Mouse (Mus musculus) spleen, adult 18-20 months (tissue): ENCODE measurements at regions not wholly inside any gene's neighbourhood (a gene's known extent, or its start where the extent isn't known, plus 50 kb on each side); places are given as distances from the start of the nearest gene placed in this dataset.

Experiments
- DNase-seq, 2 experiments: peaks; one replicate each; pipeline ENCODE4 v3.0.0; 2022; ENCODE audit warnings: mixed read lengths in 2 of 2

DNA sequence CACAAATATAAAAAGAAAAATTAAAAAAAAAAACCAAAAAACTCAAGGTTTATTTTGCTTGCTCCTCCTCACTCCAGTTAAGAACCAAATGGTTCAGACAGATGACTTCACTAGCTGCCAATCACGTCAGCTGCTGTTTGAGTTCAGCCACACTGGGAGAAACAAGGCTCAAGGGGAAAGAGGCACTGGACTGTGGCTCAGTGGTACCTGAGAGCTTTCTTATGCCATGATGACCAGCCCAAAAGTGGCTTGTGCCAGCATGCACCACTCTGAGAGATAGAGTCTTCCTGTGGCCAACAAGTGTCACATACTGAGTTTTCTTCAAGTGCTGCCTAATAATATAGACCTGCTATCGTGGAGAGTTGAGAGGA is 198.0 kb upstream of the Tprg start:
- no peak for DNase-seq

DNA sequence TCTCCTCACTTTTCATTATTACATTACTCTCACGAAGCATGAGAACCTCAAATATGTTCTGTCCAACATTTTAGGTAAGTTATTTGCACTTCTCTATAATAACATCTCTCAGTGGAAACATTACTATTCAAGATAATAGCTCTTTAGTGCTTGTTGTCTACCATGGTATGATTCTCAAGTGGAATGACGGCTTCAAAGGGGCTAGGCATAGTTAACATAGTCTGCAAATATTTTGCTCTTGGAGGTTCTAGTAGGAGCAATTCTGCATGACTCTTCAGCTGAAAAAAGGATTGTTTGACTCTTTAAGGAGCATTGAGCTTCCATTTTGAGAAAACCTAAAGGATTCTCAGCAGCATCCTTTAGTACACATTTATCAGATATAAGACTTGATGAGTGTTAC is 182.5 kb upstream of the Tprg start:
- no peak for DNase-seq

DNA sequence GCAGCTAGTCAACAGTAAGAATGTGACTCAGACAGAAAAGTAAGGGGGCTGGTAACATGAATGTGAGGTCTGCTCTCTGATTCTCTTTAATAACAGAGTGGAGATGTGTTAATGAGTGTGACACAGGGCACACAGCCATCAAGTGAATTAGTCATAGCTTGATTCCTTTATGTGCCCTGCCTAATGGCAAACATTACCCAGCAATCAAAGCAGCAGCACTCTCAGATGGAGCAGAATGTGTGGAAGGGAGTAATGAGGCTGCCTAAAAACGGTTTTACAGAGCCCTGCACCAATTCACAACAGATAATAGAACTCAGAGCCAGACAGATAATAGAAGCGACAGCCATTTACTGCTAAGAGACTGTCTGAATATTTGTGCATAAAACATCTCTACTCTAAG is 182.0 kb upstream of the Tprg start:
- DNase-seq, result no peak

DNA sequence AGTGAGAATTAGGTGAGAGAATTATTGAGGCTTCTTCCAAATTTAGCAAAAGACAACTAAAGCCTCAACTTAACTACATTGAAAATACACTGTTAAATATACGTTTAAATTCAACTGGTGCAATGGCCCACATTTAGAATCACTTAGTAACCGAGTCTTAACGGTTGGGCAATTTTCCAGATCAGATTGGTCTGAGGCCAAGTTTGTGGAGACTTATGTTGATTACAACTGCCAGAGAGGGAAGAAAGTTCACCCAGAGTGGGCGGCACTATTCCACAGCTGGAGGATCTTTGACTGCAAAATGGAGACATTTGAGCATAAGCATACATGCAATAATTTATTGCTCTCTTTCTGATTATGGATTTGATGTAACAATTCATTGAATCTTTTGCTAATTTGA is 146.5 kb upstream of the Tprg start:
- no peak for DNase-seq

DNA sequence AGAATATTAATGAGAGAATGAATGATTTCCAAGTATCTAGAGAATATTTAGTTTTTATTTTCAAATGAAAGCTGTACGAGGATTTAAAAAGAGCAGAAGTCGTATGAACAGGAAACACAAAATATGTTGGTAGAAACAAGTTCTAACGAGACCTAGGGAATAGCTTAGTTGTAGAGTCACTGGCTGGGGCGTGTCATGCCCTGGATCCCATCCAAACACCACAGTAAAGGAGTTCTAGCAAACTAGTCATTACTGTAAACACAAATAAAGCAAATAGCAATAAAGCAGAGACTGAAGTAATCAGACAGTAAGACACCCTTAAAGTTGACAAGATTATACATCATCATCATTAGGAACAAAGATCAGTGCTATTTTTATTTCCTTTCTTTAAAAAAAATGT is 139.1 kb upstream of the Tprg start:
- no peak for DNase-seq

DNA sequence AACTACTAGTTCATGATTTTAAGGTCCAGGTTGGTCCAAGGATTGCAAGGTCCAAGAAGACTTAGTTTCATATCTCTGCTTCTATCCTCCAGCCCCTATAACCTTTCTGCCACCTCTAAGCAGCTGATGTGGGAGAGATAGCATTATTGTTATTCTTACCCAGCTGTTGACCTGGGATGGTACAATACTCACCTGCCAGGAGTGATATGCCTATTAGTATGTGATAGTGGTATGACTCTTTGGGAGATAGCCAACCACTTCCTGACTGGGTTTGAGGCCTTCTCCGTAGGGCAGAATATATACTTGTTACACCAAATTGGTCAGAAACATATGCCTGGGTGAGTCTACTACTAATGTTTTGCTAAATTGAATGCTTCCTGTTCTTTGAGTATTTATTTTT is 137.4 kb upstream of the Tprg start:
- DNase-seq, result no peak

DNA sequence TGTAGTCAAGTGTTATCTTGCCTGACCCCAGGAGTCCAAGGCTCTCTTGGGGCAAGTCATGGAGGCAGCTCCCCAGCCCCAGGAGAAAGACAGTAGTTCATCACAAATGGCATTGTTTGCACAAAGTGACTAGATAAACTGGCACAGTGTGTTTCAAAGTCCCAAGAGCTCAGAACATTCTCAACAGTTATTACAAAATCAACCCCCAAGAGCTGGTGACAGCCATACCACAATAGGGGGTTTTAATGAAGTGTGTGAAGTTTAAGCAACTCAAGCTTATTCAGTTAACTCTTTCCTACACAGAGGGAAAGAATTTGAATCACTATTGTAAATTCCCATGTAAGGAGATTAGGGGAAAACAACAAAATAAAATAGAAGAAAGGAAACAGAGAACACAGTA is 109.7 kb upstream of the Tprg start:
- DNase-seq, result no peak

DNA sequence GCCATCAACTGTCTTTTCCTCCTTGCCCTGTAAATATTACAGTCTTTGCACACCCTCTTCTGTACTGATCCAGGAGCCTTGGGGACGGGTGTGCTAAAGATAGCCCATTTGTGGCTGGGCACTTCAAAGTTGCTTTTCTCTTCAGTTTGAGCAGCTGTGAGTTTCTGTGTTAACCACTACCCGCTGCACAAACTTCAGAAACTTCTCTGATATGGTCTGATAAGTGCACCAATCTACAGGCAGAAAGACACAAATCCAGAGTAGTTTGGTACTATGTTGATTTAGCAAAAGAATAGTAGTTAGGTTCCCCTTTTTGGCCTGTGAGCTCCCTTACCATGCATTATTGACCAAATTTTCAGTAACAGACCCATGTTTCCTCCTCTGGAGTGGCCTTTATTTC is 108.6 kb upstream of the Tprg start:
- DNase-seq, result no peak

DNA sequence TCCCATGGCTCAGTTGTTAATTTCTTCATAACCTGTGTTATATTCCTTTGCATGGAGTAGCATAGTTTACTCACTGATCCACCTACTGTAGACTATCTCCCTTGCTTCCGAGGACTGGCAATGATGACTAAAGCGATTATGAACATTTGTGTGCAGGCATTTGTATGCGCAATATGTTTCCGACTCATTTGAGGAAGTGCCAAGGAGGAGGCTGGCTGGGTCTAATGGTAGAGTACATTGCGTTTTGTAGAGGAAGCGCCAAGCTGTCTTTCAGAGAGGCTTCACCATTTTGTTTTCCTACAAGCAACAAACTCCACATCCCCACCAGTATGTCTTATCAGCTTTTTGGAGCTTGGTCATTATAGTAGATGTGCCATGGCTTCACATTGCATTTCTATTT is 104.7 kb upstream of the Tprg start:
- DNase-seq, result no peak

DNA sequence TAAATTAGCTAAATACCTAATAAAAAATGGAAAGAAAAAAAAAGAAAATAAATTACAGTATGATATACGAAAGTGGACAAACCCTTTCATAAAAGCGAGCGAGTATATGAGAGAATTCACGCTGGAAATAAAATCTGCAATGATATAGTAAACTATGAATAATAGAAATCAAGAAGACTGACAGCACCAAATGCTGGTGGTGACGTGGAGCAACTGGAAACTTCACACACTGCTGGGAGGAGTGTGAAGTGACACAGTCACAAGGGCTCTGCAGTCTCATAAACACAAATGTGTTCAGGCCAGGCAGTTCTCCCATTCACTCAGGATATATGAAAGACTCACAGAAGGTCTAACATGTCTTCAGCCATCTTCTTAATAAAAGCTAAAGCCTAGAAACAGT is 89.5 kb upstream of the Tprg start:
- no peak for DNase-seq

DNA sequence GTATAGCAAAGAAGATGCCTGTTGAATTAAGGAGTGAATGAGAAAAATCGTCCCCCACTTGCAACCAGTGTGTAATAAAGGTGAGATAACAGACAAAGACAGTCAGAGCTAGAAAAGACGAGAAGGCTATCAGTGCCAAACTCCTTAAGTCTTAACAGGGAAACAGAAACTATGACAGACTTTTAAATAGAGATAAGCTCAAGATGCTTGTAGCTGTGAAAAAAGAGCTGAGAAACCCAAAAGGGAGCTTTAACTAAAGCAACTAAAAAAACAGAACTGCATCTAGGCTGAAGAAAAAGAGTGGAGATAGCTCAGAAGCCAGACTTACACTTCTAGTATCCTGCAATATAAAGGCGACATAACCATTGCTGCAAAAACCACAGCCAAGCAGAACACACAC is 87.8 kb upstream of the Tprg start:
- DNase-seq, result no peak

DNA sequence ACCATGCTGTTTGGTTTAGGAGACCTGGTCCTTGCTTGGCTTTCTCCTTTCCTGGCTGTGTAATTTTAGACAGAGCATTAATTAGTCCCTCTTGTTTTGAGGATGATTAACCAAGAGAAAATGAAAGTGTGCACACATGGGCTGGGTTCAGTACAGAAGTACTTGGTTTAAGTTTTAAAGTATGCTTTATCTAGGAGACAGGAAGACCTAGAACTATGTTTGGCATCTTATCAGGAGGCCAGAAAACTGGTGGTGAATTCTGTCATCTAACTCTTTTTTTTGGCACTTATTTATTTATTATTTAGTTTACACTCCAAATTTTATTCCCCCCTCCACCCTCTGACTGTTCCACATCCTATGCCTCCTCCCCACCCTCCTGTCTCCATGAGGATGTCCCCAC is 86.6 kb upstream of the Tprg start:
- DNase-seq, result no peak

DNA sequence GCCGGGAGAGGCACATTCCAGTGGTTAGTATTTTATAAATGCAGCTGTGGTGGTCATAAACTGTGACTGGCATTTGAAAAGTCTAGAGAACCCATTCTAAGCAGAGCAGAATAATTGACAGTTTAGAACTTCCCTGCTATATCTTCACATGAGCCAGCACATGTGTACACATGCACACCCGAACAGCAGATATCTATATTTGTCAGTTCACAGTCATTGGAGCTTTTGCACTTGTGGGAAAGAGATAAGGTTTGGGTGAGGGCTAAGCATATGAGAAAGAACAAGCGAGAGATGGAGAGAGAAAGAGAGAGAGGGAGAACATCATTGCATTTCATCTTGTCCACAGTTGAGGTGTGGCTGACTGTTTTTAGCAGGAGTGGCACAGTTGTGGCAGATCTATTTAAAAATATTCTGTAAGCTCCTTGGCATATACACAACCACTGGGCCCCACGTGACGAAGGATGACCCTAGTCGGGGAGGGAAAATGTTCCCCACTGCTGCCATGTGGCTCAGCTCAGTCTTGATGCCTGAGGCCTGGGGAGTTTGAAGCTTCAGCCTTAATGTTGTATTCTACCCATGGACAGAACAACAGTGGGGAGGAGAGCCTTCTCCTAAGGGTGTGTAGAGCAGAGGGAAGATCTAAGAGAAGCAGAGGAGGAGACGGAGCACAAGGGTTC is 85.4 kb upstream of the Tprg start:
- DNase-seq, result no peak

DNA sequence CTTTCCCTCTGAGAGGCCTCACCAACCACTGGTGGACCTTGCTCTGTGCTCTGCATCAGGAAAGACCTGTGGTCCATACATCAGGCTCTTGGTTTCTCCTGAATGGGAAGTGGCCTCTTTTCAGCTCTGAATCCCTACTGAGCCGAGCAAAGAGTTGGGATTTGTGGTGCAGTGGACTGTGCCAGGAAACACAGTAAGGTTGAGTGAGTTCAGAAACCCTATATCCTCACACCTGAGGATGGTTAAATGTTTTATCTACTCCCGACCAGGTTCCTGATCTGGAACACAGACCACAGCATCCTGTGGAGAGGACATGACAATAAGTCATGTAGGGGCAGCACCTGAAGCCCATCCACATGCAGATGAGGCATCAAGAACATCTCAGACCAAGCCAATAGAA is 73.4 kb upstream of the Tprg start:
- no peak for DNase-seq

DNA sequence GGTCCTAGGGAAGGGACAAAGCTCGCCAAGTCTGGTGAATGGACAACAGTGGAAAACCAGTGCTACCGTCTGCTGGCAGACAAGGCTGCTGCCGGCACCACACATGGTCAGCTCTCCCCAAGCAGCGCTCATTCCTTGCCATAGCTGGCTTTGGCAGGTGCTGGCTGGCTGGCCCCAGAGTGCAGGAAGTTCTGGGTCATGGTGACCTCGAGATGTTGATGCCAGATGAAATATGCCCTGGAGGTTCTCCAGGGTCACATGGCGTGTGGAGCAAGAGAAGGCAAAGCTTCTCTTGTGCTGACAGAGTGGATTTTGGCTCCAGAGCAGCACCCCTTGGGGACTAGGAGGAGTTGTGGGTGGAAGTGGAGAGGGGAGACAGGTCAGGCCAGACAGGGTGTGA is 66.1 kb upstream of the Tprg start:
- DNase-seq, result no peak

DNA sequence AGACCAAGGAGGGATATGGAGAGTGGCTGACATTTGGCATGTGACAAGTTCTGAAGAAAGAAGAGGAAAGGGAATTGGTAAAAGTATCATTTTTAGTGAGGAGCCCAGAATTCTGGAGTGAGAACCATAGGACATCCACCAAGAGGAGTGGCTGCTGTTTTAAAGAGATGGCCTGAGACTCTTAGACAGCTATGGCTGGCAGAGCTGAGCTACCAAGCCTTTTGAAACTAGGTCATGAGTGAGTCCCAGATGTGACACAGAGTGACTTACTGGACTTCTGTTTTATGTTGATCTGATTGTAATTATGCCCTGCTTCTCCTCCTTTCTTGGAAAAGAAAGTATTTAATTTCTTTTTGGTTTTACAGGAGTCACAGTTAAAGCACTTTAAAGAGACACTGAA is 61.8 kb upstream of the Tprg start:
- DNase-seq, result no peak
